8 mouse cellular contexts compared by ENCODE assay signal in the genomic region with DNA sequence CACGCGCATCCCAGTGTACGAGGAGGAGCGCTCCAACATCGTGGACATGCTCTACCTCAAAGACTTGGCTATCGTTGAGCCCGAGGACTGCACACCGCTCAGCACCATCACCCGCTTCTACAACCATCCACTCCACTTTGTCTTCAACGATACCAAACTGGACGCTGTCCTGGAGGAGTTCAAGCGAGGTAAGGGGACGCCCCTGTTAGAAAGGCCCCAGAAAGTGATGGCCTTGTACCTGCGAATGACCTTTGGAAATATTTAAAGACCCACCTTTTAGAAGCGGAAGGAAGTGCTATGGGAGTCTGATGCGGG. TPM values are rescaled to one million over a fixed set of nuclear protein-coding genes. Genes with fewer than 3 reads are reported as not detected.
DNase-seq lines count a peak whose midpoint lies in the region; ATAC-seq and TF ChIP-seq lines count a peak whose summit lies in the region.

No protein-coding gene starts in this region.

- peak overlapping the region; percentile 98 for H3K27ac ChIP-seq in heart, embryonic 12.5 days (ENCODE audit: poor library complexity, severe bottlenecking)
- peak overlapping the region; percentile 99 for H3K27ac ChIP-seq in forebrain, embryonic 13.5 days
- H3K27ac ChIP-seq in liver, embryonic 14.5 days: no peak overlapping the region

- peak overlapping the region; percentile 93 for H3K4me2 ChIP-seq in heart, embryonic 12.5 days
- peak overlapping the region; percentile 94 for H3K4me2 ChIP-seq in forebrain, embryonic 13.5 days
- peak overlapping the region; percentile 83 for H3K4me2 ChIP-seq in liver, embryonic 14.5 days (ENCODE audit: low read depth)

- H3K27me3 ChIP-seq in heart, embryonic 12.5 days (replicated peaks): no peaks in the 10 kb centered on the region
- no peaks in the 10 kb centered on the region for H3K27me3 ChIP-seq in E14TG2a.4 (ENCODE audit: insufficient read depth, low read length)
- no peaks in the 10 kb centered on the region for H3K27me3 ChIP-seq in forebrain, embryonic 13.5 days
- no peaks in the 10 kb centered on the region for H3K27me3 ChIP-seq in liver, embryonic 14.5 days (ENCODE audit: control insufficient read depth, insufficient read depth, low read length)

- peak overlapping the region; percentile 86 for H3K4me3 ChIP-seq in heart, embryonic 12.5 days
- H3K4me3 ChIP-seq in E14TG2a.4 (replicated peaks; ENCODE audit: low read length): peak overlapping the region; percentile 98
- peak overlapping the region; percentile 96 for H3K4me3 ChIP-seq in forebrain, embryonic 13.5 days
- H3K4me3 ChIP-seq in liver, embryonic 14.5 days (ENCODE audit: insufficient read depth in 1 of 2, low read depth in 2 of 2, low read length in 2 of 2): peak overlapping the region; percentile 69 to 78

- no peak for TF ChIP-seq EP300 in liver, embryonic 14.5 days (IDR thresholded peaks at IDR 0.05; ENCODE audit: low read depth)

- H3K4me1 ChIP-seq in heart, embryonic 12.5 days (replicated peaks): peaks cover 38% of the 10 kb centered on the region
- peaks cover 52% of the 10 kb centered on the region for H3K4me1 ChIP-seq in E14TG2a.4 (replicated peaks; ENCODE audit: low read depth, low read length)
- peaks cover 43% of the 10 kb centered on the region for H3K4me1 ChIP-seq in forebrain, embryonic 13.5 days
- peaks cover 6 to 12% of the 10 kb centered on the region in 2 experiments for H3K4me1 ChIP-seq in liver, embryonic 14.5 days (replicated peaks; ENCODE audit: control insufficient read depth in 2 of 2, insufficient read depth in 2 of 2, low read length in 1 of 2)

- ATAC-seq in heart, embryonic 12.5 days (ENCODE audit: insufficient number of reproducible peaks, low FRiP score): no peak
- ATAC-seq in forebrain, embryonic 13.5 days: no peak
- ATAC-seq in liver, embryonic 14.5 days (ENCODE audit: insufficient read depth): no peak
- ATAC-seq in monocyte, adult 5-6 weeks (replicated peaks; ENCODE audit: insufficient number of reproducible peaks, low FRiP score, low TSS enrichment, poor library complexity, severe bottlenecking): no peak

- H3K9me3 ChIP-seq in heart, embryonic 12.5 days (replicated peaks): no peaks in the 10 kb centered on the region
- no peaks in the 10 kb centered on the region for H3K9me3 ChIP-seq in E14TG2a.4 (ENCODE audit: low read length)
- no peaks in the 10 kb centered on the region for H3K9me3 ChIP-seq in forebrain, embryonic 13.5 days (replicated peaks)
- H3K9me3 ChIP-seq in liver, embryonic 14.5 days (ENCODE audit: control insufficient read depth, low read length): no peaks in the 10 kb centered on the region

- no peak for TF ChIP-seq CTCF in E14TG2a.4 (conservative IDR thresholded peaks at IDR 0.05; ENCODE audit: low read length)
- TF ChIP-seq CTCF in liver, embryonic 14.5 days (IDR thresholded peaks at IDR 0.05; ENCODE audit: low read depth): no peak

- peaks cover 21% of the 10 kb centered on the region; the same call in 1 of the 2 replicates for H3K36me3 ChIP-seq in heart, embryonic 12.5 days
- H3K36me3 ChIP-seq in E14TG2a.4 (ENCODE audit: insufficient read depth, low read length): peaks cover 41% of the 10 kb centered on the region
- H3K36me3 ChIP-seq in forebrain, embryonic 13.5 days (ENCODE audit: poor library complexity, severe bottlenecking): peaks cover 18% of the 10 kb centered on the region
- no peaks in the 10 kb centered on the region for H3K36me3 ChIP-seq in liver, embryonic 14.5 days (replicated peaks; ENCODE audit: control insufficient read depth, insufficient read depth, low read depth)

- no peak for DNase-seq in heart, adult 8-10 months (ENCODE audit: low spot score)
- DNase-seq in liver, embryonic 14.5 days (ENCODE audit: low read depth in 3 of 3, low spot score in 3 of 3): no peak
- DNase-seq in B cell, adult 2 months: no peak
- no peak for DNase-seq in gastrocnemius, postnatal 25 days

- H3K9ac ChIP-seq in heart, embryonic 12.5 days: peak overlapping the region; percentile 86
- H3K9ac ChIP-seq in forebrain, embryonic 13.5 days: peak overlapping the region; percentile 91
- H3K9ac ChIP-seq in liver, embryonic 14.5 days (replicated peaks): peak overlapping the region; percentile 79

- WGBS in heart, embryonic 12.5 days: 2% methylated on average over 16 of the region's 16 CpGs
- 1% methylated on average over 16 of the region's 16 CpGs for WGBS in forebrain, embryonic 13.5 days
- 4% methylated on average over 16 of the region's 16 CpGs for WGBS in liver, embryonic 14.5 days (ENCODE audit: insufficient replicate concordance)

RNA-seq across cellular contexts. Expression of a gene that starts 1.3 kb away (rescaled TPM):
- 2.2 and 3.4 TPM in 2 replicates for polyA plus RNA-seq in heart, embryonic 12.5 days (2016; fragmentation: Nextera tagmentation; extraction: Ambion mirVana)
- total RNA-seq in heart, adult 8-10 months (2022): 10 to 100 TPM in 3 of 4 experiments, 1 to 10 TPM in 1; 8.6 to 16.3 (median 11.7) TPM
- polyA plus RNA-seq in forebrain, embryonic 13.5 days (2015; fragmentation: Nextera tagmentation; extraction: Ambion mirVana): 5.3 and 5.7 TPM in 2 replicates
- 2.5 and 3.7 TPM in 2 replicates for polyA plus RNA-seq in liver, embryonic 14.5 days (2012; rRNA removed)
- polyA plus RNA-seq in liver, embryonic 14.5 days (2014; fragmentation: Nextera tagmentation; extraction: Ambion mirVana): 0.86 and 1.0 TPM in 2 replicates
- total RNA-seq in monocyte, adult 5-6 weeks (2017): 3.9 to 11.4 TPM (median 6.2 TPM) in 3 replicates
- 1 to 10 TPM; 7.4 to 9.7 TPM for total RNA-seq in gastrocnemius, postnatal 25 days (2021)

RNA-seq across cellular contexts. Expression of a gene that starts 23.8 kb away (rescaled TPM):
- 14.9 and 16.8 TPM in 2 replicates for polyA plus RNA-seq in heart, embryonic 12.5 days (2016; fragmentation: Nextera tagmentation; extraction: Ambion mirVana)
- 100 to 1,000 TPM; 251 to 540 (median 405) TPM for total RNA-seq in heart, adult 8-10 months (2022)
- 11.3 and 12.3 TPM in 2 replicates for polyA plus RNA-seq in forebrain, embryonic 13.5 days (2015; fragmentation: Nextera tagmentation; extraction: Ambion mirVana)
- polyA plus RNA-seq in liver, embryonic 14.5 days (2012; rRNA removed): 2.3 TPM in 2 replicates
- polyA plus RNA-seq in liver, embryonic 14.5 days (2014; fragmentation: Nextera tagmentation; extraction: Ambion mirVana): 0.59 and 0.80 TPM in 2 replicates
- 9.4 to 21.2 TPM (median 19.1 TPM) in 3 replicates for total RNA-seq in monocyte, adult 5-6 weeks (2017)
- total RNA-seq in gastrocnemius, postnatal 25 days (2021): 1,000 to 10,000 TPM; 1,576 to 3,128 TPM

RNA-seq across cellular contexts. Expression of a gene that starts 26.3 kb away (rescaled TPM):
- 0.40 TPM in 1 of 2 replicates, not detected in the other for polyA plus RNA-seq in heart, embryonic 12.5 days (2016; fragmentation: Nextera tagmentation; extraction: Ambion mirVana)
- total RNA-seq in heart, adult 8-10 months (2022): 100 to 1,000 TPM; 132 to 332 (median 244) TPM
- polyA plus RNA-seq in forebrain, embryonic 13.5 days (2015; fragmentation: Nextera tagmentation; extraction: Ambion mirVana): 0.30 and 0.44 TPM in 2 replicates
- polyA plus RNA-seq in liver, embryonic 14.5 days (2012; rRNA removed): not detected in 2 replicates
- polyA plus RNA-seq in liver, embryonic 14.5 days (2014; fragmentation: Nextera tagmentation; extraction: Ambion mirVana): not detected in 2 replicates
- total RNA-seq in monocyte, adult 5-6 weeks (2017): not detected in 3 replicates
- total RNA-seq in gastrocnemius, postnatal 25 days (2021): 1,000 to 10,000 TPM in 1 of 2 experiments, 100 to 1,000 TPM in 1; 766 to 1,527 TPM

RNA-seq across cellular contexts. Expression of a gene that starts 34.3 kb away (rescaled TPM):
- polyA plus RNA-seq in heart, embryonic 12.5 days (2016; fragmentation: Nextera tagmentation; extraction: Ambion mirVana): 23.1 and 24.4 TPM in 2 replicates
- total RNA-seq in heart, adult 8-10 months (2022): 1 to 10 TPM; 5.4 to 8.2 (median 7.1) TPM
- 16.9 and 18.0 TPM in 2 replicates for polyA plus RNA-seq in forebrain, embryonic 13.5 days (2015; fragmentation: Nextera tagmentation; extraction: Ambion mirVana)
- polyA plus RNA-seq in liver, embryonic 14.5 days (2012; rRNA removed): 3.5 and 3.8 TPM in 2 replicates
- 5.0 and 5.1 TPM in 2 replicates for polyA plus RNA-seq in liver, embryonic 14.5 days (2014; fragmentation: Nextera tagmentation; extraction: Ambion mirVana)
- 4.9 to 7.9 TPM (median 7.6 TPM) in 3 replicates for total RNA-seq in monocyte, adult 5-6 weeks (2017)
- 1 to 10 TPM; 7.7 to 8.2 TPM for total RNA-seq in gastrocnemius, postnatal 25 days (2021)

RNA-seq across cellular contexts. Expression of a gene that starts 41.5 kb away (rescaled TPM):
- 6.2 and 7.3 TPM in 2 replicates for polyA plus RNA-seq in heart, embryonic 12.5 days (2016; fragmentation: Nextera tagmentation; extraction: Ambion mirVana)
- 1 to 10 TPM; 3.7 to 5.2 (median 4.7) TPM for total RNA-seq in heart, adult 8-10 months (2022)
- 10.0 and 10.2 TPM in 2 replicates for polyA plus RNA-seq in forebrain, embryonic 13.5 days (2015; fragmentation: Nextera tagmentation; extraction: Ambion mirVana)
- 0.85 and 0.89 TPM in 2 replicates for polyA plus RNA-seq in liver, embryonic 14.5 days (2012; rRNA removed)
- 2.1 and 2.2 TPM in 2 replicates for polyA plus RNA-seq in liver, embryonic 14.5 days (2014; fragmentation: Nextera tagmentation; extraction: Ambion mirVana)
- 16.4 to 17.0 TPM (median 17.0 TPM) in 3 replicates for total RNA-seq in monocyte, adult 5-6 weeks (2017)
- 10 to 100 TPM in 1 of 2 experiments, 1 to 10 TPM in 1; 8.4 to 10.5 TPM for total RNA-seq in gastrocnemius, postnatal 25 days (2021)

Comparison
In these comparisons a context has a peak if more than half of its experiments do, and no peak if none do; other contexts are left out.
1. RNA of a gene that starts 23.8 kb away (total RNA-seq): 1,576 to 3,128 TPM in gastrocnemius, postnatal 25 days and 251 to 540 TPM in heart, adult 8-10 months; 9.4 to 21.2 TPM in monocyte, adult 5-6 weeks; every median in the first group is over 10 times any median in the second.
2. RNA of a gene that starts 26.3 kb away (total RNA-seq): 766 to 1,527 TPM in gastrocnemius, postnatal 25 days and 132 to 332 TPM in heart, adult 8-10 months; not detected in monocyte, adult 5-6 weeks; every median in the first group is over 100 times any median in the second.
3. Peak in every context shown above with its lines, with median percentiles within 50 percentile points of each other: H3K4me2 ChIP-seq, H3K4me3 ChIP-seq and H3K9ac ChIP-seq.